Mouse (Mus musculus) adrenal gland, postnatal 36 days (tissue): ENCODE data around the gene Tfdp1. TPM values are rescaled to one million over a fixed set of nuclear protein-coding genes. Genes with fewer than 3 reads are reported as not detected.
A peak's percentile ranks its signal among the peaks of the same experiment; 100 is the strongest.
"Not testable (repeated sequence)": the region's sequence is repeated elsewhere in the genome, so short reads cannot be mapped to it uniquely, and the experiment has no call there.

Source experiments
- DNase-seq, 2 experiments: peaks; one replicate each; pipeline ENCODE4 v3.0.0; 2021; ENCODE audit warnings: mixed read lengths in 1 of 2
- long read RNA-seq, 2 experiments: library from polyadenylated mRNA; stranded (forward); transcript quantifications; one replicate each; pipeline ENCODE4 v2.0.0; 2021; ENCODE audit warnings: borderline sequencing depth in 2 of 2
- total RNA-seq, 2 experiments: library from RNA; stranded (reverse); gene quantifications; 2 replicates each; pipeline ENCODE4 v1.2.3; 2021

Gene Tfdp1
- total RNA-seq: 10 to 100 TPM; 52.5 to 66.5 TPM
- long read RNA-seq, experiment 1, transcript Tfdp1-204 (12 exons, 2,511 nt): major isoform, 31 of 128 reads
- long read RNA-seq, experiment 1, transcript Tfdp1-201 (11 exons, 1,700 nt): minor isoform, 8 of 128 reads
- long read RNA-seq, experiment 1, transcript Tfdp1-203 (11 exons, 2,421 nt): minor isoform, 5 of 128 reads
- long read RNA-seq, experiment 1, partial matches to known transcripts: 10 of 128 reads
- long read RNA-seq, experiment 1, other reads (novel, unspliced or antisense): 74 of 128 reads
- long read RNA-seq, experiment 2, partial matches to known transcripts: 3 of 35 reads
- long read RNA-seq, experiment 2, other reads (novel, unspliced or antisense): 24 of 35 reads

DNA sequence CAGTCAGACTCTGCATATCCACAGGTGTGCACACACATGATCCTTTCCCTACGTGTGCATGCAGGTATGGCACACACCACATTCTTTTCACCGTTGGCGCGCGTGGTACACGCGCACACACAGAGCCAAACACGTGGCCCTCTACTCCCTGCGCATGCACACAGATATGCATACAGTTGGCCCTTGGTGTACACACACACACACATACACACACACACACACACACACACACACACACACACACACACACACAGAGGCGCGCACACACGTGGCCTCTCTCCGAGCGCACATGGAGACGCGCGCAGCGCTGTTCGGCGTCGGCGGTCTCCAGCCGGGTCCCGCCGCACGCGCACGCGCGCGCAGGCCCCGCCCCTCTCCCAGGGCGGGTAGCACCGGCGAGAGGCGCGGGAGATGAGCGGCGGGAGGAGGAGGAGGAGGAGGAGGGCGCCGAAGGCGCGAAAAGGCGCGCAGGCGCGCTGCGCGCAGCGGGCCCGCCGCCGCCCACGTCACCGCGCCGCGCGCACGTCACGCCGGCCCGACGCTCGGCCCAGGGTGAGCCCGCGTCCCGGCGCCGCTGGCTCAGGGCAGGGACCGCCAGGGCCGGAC is at the start of gene Tfdp1:
Gene Tfdp1, plus strand, starts transcription at position 497 of the 606 bp plus-strand sequence.
- peak; percentile 90 to 92 for DNase-seq

DNA sequence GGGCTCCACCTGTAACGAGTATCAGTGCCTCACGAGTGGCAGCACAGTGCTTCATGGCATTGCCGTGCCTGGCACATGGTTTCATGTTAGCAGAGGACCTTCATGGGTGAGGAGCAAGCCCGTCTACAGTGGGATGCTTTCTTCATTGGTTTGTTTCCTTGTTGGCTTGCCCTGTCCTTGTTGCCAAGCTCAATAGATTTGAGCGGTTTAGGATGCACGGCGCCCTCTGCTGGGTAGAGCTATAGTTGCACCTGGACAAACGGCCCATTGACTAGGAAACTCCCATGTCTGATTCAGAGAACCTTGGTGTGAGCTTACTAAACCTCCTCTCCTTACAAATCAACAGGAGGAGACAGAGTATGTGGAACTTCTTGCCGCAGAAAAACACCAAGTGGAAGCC is 46.2 kb upstream of the Tfdp1 start:
- peak; percentile 87 to 88 for DNase-seq

DNA sequence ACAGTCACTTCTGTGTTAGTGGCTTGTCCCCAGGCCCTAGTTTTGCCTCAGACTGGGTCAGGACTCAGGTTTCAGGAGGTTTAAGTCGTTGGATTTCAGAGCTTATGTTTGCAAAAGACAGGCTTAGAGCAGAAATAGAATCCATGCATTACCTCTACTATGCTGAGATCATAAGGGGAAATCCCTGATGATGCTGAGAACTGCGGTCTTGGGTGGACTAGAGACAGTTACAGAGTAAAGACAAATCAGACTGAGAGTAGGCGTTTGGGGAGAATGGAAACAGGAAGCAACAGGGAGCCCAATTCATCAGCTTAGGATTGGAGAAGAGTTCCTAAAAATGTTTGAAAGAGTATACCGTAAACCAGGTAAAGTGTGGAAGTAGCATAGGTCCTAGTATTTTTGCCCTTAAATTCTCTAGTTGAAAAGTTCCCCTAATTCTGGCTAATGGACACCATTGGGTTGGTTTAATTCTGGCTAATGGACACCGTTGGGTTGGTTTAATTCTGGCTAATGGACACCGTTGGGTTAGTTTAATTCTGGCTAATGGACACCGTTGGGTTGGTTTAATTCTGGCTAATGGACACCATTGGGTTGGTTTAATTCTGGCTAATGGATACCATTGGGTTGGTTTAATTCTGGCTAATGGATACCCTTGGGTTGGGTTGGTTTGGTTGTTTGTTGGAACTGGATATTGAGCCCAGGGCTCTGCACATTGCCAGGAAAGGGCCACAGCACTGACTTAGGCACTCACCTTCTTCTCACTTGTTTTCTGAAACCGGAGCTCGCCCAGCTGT is 44.7 kb upstream of the Tfdp1 start:
- DNase-seq: no peak

DNA sequence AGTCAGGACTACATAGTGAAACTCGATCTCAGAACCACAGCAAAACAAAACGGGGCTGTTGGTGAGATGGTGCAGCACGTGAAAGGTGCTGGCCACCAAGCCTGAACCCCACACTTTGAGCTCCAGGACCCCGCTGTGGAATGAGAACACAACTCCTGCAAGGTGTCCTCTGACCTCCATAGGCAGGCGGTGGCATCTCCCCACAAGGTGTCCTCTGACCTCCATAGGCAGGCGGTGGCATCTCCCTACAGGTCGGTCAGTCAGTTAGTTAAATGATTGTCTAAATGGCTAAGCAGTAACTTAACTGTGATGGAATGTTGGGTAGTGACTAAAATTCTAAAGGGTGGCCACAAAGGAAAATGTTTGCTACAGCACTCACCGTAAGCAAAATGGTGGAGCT is 39.0 kb upstream of the Tfdp1 start:
- DNase-seq: no peak

DNA sequence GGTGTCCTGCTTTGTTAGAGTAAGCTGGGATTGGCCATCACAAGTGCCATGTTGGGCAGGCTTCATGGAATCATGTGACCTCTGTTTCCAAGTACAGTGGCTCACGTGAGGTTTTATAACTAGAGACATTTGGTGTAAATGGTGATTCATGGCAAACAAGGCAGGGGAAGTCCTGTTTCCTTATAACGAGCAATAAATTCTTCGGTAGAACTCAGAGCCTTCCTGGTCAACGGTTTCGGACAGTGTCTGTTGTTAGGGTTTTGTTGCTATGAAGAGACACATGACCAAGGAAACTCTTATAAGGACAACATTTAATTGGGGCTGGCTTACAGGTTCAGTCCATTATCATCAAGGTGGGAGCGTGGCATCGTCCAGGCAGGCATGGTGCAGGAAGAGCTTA is 37.5 kb upstream of the Tfdp1 start:
- no peak for DNase-seq

DNA sequence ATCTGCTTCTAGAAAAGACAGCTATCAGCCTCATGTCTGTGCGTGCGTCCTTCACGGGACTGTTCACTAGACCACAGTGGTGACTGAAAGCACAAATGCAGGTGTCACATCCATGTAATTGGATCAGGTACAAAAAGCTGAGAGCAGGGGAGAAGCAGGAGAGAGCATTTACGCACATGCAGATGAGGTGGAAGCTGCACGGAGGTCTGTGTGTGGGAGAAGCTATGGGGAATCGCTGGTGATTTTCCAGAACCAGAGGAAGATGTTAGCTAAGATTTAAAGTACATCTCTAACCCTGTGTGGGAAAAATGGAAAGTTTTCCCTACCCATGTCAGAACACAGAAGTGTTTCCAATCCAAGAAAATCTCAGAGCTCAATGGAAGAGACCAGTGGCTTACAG is 33.1 kb upstream of the Tfdp1 start:
- DNase-seq: no peak

DNA sequence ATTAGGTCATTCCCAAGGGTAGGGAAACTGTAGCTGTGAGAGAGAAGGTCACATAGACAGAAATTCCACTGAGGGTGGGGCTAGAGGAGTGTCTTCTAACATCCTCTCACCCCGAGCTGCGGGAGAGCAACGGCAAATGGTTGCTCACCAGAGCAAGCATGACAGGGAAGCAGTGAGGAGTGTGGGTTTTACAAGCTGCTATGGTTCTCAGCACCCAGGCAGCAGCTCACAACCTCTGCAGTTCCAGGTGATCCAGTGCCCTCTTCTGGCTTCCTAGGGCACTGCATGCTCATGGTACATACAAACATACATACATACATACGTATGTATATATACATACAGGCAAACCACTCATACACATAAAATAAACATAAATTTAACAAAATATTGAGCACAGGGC is 32.7 kb upstream of the Tfdp1 start:
- DNase-seq: no peak

DNA sequence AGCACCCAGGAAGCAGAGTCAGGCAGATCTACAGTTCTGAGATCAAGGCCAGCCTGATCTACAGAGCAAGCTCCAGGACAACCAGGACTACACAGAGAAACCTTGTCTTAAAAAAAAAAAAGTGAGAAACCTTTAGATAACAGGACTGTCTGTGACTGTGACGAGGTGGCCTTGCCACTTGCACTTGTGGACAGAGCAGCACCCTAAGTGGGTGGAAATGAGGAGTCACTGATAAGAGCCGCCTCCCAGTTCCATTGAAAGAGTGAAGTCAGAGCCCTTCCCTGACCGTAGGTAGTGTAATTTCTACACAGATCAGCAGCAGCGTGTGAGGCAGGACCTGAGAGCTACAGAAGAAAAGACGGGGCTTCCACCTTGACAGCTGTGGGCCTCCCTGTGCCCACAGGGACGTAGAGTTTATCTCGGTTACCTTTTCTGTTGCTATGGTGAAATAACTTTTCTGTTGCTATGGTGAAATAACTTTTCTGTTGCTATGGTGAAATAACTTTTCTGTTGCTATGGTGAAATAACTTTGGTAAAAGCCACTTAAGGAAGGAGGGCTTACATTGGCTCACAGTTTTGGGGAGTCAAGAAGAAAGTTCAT is 32.1 kb upstream of the Tfdp1 start:
- no peak for DNase-seq

DNA sequence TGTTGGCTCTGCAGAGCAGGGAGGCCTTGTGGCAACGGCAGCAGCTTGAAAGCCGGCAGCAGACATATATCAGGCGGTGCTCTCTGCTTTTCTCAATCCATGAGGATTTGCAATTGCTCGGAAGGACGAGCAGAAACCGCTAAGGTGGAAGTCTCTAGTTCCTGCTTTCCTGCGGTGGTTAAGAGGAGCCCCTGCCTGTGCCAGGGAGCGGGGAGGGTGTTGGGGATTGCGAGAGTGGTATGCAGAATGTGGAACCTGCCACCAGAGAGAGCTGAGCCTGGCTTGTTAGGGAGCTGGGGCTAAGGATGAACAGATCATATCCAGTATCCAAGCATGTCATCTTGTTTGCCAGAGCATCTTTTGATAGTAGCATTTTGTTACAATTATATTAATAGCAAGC is 31.6 kb upstream of the Tfdp1 start:
- no peak for DNase-seq

DNA sequence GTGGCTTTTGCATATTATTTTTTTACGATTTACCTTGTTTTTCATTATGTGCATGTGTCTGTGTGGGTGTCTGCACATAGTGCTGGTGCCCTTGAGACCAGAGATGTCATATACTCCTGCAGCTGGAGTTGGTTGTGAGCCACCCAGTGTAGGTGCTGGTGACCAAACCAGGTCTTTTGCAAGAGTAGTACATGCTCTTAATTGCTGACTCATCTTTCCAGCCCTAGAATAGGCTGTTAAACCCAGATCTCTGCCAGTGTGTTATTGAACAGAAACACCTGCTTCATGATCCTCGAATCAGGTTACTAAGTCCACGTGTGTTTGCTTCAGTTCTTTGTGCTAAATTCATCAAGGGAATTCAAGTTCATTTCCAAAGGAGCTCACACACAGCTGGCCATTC is 23.6 kb upstream of the Tfdp1 start:
- DNase-seq: no peak

DNA sequence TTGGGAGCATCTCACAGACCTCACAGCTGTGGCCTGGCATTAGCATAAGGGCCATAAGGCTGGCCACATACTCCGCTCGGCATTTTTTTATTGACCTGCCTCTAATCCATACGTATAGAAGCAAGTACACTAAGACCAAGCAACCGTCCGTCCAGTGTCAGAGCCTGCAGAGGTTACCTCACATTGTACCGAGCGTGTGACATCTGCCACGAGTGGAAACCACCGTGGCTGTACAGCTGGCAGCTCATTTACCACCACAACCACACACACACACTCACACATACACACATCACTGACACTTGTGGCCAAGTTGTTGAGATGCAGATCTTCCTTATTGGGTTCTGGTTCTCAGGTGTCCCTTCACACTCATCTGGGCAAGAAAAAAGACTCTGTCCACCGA is 21.9 kb upstream of the Tfdp1 start:
- no peak for DNase-seq

DNA sequence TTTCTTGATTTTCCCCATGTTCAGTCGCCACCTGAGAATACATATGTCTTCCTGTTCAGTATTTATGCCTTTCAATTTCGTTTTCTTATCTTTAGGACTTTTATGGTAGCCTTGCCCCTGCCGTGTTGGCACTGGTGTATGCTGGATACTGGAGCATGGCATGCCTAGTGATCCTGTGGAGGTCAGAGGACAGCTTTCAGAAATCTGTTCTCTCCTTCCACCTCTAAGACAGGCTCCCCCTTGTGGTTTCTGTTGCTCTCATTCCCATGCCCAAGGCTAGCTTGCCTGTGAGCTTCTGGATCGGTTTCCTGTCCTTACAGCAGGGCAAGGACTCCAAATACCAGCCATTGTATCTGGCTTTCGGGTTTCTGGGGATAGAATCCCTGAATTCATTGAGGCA is 12.0 kb upstream of the Tfdp1 start:
- DNase-seq: peak; percentile 44 to 64

DNA sequence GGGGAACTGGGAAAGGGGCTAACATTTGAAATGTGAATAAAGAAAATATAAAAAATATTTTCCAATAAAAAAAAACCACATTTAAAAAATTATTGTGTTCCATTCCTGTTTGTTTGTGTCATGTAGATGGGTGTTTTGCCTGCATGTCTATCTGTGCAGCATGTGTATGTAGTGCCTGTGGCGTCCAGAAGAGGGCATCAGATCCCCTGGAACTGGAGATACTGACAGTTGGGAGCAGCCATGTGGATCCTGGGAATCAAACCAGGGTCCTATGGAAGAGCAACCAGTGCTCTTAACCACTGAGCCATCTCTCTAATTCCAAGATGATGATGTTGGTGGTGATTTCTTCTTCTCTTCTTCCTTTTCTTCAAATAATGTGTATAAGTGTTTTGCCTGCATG is 3.9 kb upstream of the Tfdp1 start:
- DNase-seq: no peak

DNA sequence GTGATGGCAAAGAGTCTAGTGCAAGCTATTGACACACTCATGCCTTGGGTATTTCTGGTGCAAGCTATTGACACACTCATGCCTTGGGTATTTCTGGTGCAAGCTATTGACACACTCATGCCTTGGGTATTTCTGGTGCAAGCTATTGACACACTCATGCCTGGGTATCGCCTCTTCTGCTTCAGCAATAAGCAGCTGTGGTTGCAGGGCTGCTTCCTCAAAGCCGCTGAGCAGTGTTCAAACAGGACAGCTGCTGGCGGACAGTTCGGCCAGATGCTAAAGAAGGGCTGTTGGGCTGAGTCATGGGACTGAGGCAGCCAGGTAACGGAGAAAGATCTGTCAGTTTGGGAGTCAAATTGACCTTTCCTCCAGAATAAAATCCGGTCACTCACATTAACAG is 1.3 kb upstream of the Tfdp1 start:
- DNase-seq: not testable (repeated sequence)

DNA sequence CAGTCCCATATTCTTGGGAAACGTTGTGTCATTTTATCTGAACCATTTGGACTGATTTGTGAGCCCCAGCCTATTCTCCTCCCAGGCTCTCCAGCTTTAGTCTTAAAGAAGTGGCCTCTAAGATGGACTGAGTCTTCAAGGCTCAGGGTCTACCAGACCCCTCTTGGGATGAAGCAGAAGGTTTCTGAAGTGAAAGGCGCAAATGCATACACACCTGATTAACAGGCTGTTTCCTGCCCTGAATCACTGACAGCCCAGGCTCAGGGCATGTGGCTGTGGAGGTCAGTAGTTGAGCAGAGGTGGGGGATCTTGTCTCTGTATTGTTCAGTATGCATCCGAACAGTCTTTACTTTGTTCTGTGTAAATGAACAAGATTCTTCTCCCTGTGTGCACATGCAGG is 873 bp upstream of the Tfdp1 start:
- DNase-seq: no peak

DNA sequence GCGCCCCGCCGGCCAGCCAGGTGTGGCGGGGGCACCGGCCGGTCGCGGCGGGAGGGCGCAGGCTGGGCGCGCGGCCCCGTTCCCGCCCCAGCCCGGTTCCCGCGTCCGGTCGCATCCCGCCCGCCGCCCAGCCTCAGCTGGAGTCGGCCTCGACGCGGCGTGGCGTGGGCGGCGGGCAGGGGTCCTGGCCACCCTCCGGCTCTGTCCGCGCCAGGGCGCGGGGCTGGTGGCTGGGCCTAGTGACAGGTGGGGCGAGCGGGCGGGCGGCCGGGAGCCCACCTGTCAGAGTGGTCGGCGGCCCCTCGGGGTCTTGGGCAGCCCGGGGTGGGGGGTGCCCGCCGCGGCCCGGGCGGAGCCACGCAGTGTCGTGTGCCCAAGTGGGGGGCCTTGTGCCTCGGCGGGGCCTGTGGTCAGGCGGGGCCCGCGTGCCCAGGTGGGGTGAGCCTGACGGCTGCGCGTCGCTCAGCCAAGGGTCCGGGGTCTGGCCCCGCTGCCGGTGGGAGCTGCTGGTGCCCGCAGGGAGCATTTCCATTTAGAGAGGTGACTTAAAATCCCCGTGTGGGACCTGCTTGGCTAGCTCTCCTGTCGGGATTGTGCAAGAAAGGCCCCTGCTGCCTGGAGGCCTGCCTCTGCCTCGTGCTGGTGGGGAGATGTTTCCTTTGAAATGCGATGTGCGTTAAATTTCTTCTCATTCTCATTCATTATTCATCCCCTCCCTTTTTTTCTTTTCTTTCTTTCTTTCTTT is 522 bp downstream of the Tfdp1 start:
- peak; percentile 32 to 53 for DNase-seq

DNA sequence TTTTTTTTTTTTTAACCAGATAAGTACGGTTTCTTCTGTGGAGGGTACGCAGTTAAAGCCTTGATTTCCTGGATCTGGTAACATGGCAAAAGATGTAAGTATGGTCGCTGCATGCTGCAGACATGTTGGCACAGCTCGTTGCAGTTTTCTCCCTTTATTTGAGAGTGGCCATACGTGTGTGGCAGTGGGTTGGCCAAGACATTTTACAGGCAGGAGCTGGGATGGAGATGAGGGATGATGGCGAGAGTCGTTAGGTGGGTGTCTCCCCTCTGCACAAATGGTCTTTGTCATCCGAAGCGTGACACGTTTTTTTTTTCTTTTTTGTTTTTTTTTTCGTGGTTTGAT is 1.1 kb downstream of the Tfdp1 start:
- no peak for DNase-seq

DNA sequence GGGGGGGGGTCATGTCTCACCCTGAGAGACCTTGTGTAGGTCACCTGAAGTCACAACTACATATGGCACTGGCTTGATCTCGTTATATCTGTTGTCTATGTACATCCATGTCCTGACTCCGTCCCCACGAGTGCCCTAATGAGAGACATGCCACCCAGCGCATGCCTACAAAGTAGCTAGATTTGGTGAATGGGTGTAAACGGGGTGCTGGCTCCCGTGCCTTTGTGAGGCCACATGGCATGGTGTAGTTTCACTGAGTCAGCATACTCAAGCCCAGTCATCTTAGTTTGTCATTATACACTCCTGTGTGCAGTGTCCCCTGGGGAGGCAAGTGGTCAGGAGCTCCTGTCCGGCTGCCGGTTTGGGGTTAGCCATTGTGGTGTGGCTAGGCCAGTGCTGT is 2.1 kb downstream of the Tfdp1 start:
- no peak for DNase-seq

DNA sequence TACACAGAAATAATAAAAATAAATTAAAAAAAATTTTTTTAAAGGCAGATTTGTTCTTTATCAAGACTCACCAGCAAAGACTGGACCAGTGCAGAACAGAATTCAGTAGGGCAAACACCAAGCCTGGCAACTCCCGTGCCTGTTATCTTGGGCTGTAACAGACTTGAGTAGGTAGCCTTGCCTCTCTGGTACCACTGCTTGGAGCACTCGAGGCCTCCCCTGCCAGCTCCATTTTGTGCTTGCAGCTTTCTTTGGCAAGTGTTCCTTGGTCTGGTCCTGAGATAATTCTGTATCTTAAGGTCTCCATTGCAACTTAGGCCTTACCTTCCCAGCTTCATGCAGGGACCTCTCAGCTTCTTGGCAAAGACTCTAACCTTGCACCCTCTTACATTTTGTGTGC is 3.8 kb downstream of the Tfdp1 start:
- no peak for DNase-seq

DNA sequence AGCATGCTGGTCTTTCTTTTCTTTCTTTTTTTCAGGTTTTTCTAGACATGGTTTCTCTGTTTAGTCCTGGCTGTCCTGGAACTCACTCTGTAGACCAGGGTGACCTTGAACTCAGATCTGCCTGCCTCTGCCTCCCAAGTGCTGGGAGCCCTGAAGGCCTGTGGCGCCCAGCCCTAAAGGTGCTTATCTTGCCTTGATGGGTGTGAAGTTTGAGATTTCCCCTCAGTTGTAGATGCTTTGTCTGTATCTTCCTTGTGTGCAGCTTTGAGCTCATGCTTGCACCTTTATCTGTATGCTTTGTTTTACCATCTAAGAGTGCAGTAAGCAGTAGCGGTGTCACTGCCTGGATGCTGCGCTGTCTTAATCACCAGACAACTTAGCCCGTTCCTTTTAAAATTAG is 4.6 kb downstream of the Tfdp1 start:
- no peak for DNase-seq

DNA sequence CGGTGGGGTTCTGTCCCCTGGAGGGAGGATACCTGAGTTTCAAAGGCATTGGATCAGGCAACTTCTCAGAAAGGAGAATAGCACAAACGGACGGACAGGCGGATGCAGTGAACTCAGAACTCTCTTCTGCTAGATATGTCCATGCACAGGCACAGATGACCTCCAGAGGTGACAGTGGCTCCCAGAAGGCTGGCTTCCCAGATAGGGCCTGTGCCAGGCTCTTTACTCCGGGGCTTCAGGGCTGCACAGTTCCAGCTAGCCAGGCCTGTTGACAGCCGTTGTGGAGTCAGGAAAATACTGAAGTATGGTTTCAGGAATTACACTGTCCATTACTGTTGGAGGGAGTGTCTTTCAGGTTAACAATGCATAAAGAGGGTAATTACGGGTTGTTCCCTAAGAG is 11.5 kb downstream of the Tfdp1 start:
- DNase-seq: no peak

DNA sequence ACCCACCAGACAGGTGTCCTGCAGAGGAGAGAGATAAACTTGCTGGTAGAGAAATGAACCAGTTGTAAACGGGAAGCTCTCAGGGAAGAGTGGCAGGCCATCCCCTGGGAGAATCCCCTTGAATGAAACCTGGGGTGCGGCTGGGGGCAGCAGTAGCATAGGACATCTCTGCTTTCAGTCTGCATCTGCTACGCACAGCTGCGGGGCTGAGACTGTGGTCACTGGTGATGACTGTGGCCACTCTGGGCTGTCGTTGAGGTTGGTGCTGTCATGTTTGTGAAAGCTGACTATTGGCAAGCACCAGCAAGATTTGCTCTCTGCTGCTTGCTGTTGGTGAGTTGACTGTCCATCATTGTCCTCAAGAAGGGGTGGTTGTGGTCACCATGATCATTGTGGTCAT is 13.0 kb downstream of the Tfdp1 start:
- no peak for DNase-seq
